Comparison of ENCODE assay signal across 19 mouse cellular contexts in genomic region chr13:74006881-74007280, GRCm38 (mm10). TPM values are rescaled to one million over a fixed set of nuclear protein-coding genes. Genes with fewer than 3 reads are reported as not detected.
"Had no signal": no experiment of that assay in that cellular context is flagged by ENCODE, and none has a peak within 500 bp of the region (broad histone marks: within the 10 kb centered on the region; RNA-seq: fewer than 3 reads in every experiment).

No protein-coding gene starts in this region.

RNA-seq across cellular contexts. Expression of gene Tppp, which starts 2.3 kb away (rescaled TPM):
- polyA plus RNA-seq: erythroblast, embryonic 14.5 days had no signal

RNA-seq across cellular contexts. Expression of gene Zdhhc11, which starts 43.2 kb away (rescaled TPM):
- polyA plus RNA-seq: cerebellum, adult 2 months; cortical plate, adult 2 months; embryonic facial prominence, embryonic 10.5 days; embryonic facial prominence, embryonic 11.5 days; embryonic facial prominence, embryonic 12.5 days; embryonic facial prominence, embryonic 13.5 days; embryonic facial prominence, embryonic 14.5 days; embryonic facial prominence, embryonic 15.5 days; erythroblast, embryonic 14.5 days; forebrain, embryonic 10.5 days; forebrain, embryonic 11.5 days; forebrain, embryonic 12.5 days; forebrain, embryonic 13.5 days; forebrain, embryonic 14.5 days; forebrain, embryonic 15.5 days; forebrain, embryonic 16.5 days; forebrain, postnatal 0 days; frontal cortex, adult 2 months; heart, adult 2 months had no signal
